ENCODE assay signal across 13 mouse cellular contexts in the genomic region with DNA sequence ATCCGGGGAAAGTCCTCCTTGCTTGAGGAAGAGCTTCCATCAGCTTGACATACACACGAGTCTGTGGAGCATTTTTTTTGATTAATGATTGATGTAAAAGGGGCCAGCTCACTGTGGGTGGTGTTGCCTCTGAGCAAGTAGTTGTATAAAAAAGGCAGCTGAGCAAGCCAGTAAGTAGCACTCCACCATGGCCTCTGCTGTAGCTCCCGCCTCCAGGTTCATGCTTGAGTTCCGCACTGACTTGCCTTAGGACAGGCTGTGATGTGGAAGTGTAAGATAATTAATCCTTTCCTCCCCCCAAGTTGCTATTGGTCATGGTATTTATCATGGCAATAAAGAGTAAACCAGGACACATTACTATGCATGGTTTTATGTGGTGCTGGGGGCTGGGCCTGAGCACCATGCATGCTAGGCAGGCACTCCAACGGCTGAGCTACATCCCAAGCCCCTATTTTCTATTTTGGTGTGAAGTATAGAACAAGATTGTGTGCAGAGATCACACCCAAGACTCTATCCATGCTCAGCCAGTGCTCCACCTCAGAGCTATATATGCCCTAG.
DNase-seq lines count a peak whose midpoint lies in the region; ATAC-seq lines count a peak whose summit lies in the region.
"Had no signal": no experiment of that assay in that cellular context is flagged by ENCODE, and none has a peak within 500 bp of the region (broad histone marks: within the 10 kb centered on the region; RNA-seq: fewer than 3 reads in every experiment).

No protein-coding gene starts in this region.

- H3K9me3 ChIP-seq in heart, embryonic 10.5 days: no peaks in the 10 kb centered on the region
- no peaks in the 10 kb centered on the region for H3K9me3 ChIP-seq in limb, embryonic 13.5 days
- H3K9me3 ChIP-seq in limb, embryonic 10.5 days (replicated peaks): no peaks in the 10 kb centered on the region
- H3K9me3 ChIP-seq in hindbrain, embryonic 16.5 days (ENCODE audit: control insufficient read depth, low read length): no peaks in the 10 kb centered on the region
- H3K9me3 ChIP-seq: lung, embryonic 15.5 days had no signal

- H3K36me3 ChIP-seq in heart, embryonic 10.5 days: no peaks in the 10 kb centered on the region
- H3K36me3 ChIP-seq in limb, embryonic 13.5 days: no peaks in the 10 kb centered on the region
- no peaks in the 10 kb centered on the region for H3K36me3 ChIP-seq in limb, embryonic 10.5 days
- H3K36me3 ChIP-seq in hindbrain, embryonic 16.5 days (ENCODE audit: control insufficient read depth, insufficient read depth, low read length): no peaks in the 10 kb centered on the region
- H3K36me3 ChIP-seq: lung, embryonic 15.5 days had no signal

- no peaks in the 10 kb centered on the region for H3K27me3 ChIP-seq in heart, embryonic 10.5 days (ENCODE audit: insufficient read depth, poor library complexity, severe bottlenecking)
- no peaks in the 10 kb centered on the region for H3K27me3 ChIP-seq in limb, embryonic 13.5 days
- H3K27me3 ChIP-seq in limb, embryonic 10.5 days (ENCODE audit: low read depth, poor library complexity, severe bottlenecking): no peaks in the 10 kb centered on the region
- H3K27me3 ChIP-seq in hindbrain, embryonic 16.5 days (replicated peaks; ENCODE audit: control insufficient read depth, insufficient read depth, low read length): no peaks in the 10 kb centered on the region
- H3K27me3 ChIP-seq: lung, embryonic 15.5 days had no signal

- no peak overlapping the region for H3K4me2 ChIP-seq in limb, embryonic 13.5 days (replicated peaks)
- H3K4me2 ChIP-seq in hindbrain, embryonic 16.5 days (ENCODE audit: low read length): no peak overlapping the region
- H3K4me2 ChIP-seq: lung, embryonic 15.5 days had no signal

- WGBS in heart, embryonic 10.5 days: 68% methylated on average over 5 of the region's 5 CpGs
- WGBS in limb, embryonic 13.5 days: 43% methylated on average over 5 of the region's 5 CpGs
- 59% methylated on average over 5 of the region's 5 CpGs for WGBS in limb, embryonic 10.5 days
- WGBS in hindbrain, embryonic 16.5 days: 48% methylated on average over 5 of the region's 5 CpGs

- ATAC-seq in limb, embryonic 13.5 days (ENCODE audit: low FRiP score, low read depth): 0 out of 2 replicates have a peak, but pooled peaks have one; percentile 21
- ATAC-seq in hindbrain, embryonic 16.5 days: peak; percentile 25; the same call in 1 of the 2 replicates
- ATAC-seq: midbrain, embryonic 16.5 days had no signal

- peaks cover 38% of the 10 kb centered on the region for H3K4me1 ChIP-seq in heart, embryonic 10.5 days
- peaks cover 36% of the 10 kb centered on the region for H3K4me1 ChIP-seq in limb, embryonic 13.5 days
- peaks cover 59% of the 10 kb centered on the region for H3K4me1 ChIP-seq in limb, embryonic 10.5 days
- peaks cover 8% of the 10 kb centered on the region for H3K4me1 ChIP-seq in hindbrain, embryonic 16.5 days (ENCODE audit: control insufficient read depth, insufficient read depth, low read depth, low read length)

- DNase-seq in heart, adult 11 months: peak; percentile 73
- no peak for DNase-seq in heart, embryonic 10.5 days (ENCODE audit: low spot score)
- no peak for DNase-seq in limb, embryonic 10.5 days (ENCODE audit: low spot score)
- DNase-seq in CD4-positive helper T cell, adult 2 months (ENCODE audit: low read depth, low spot score): peak; percentile 50
- no peak for DNase-seq in adrenal gland, postnatal 36 days
- no peak for DNase-seq in retina, postnatal 1 day
- DNase-seq: left cerebral cortex, postnatal 4 days; spleen, adult 18-20 months had no signal

- H3K27ac ChIP-seq in heart, embryonic 10.5 days: no peak overlapping the region
- H3K27ac ChIP-seq in limb, embryonic 13.5 days: no peak overlapping the region
- H3K27ac ChIP-seq in limb, embryonic 10.5 days: no peak overlapping the region
- H3K27ac ChIP-seq in hindbrain, embryonic 16.5 days (ENCODE audit: low read depth, low read length): no peak overlapping the region
- H3K27ac ChIP-seq: lung, embryonic 15.5 days; stomach, postnatal 0 days had no signal

- H3K9ac ChIP-seq in limb, embryonic 13.5 days: no peak overlapping the region
- no peak overlapping the region for H3K9ac ChIP-seq in hindbrain, embryonic 16.5 days (ENCODE audit: low read depth, low read length)
- H3K9ac ChIP-seq: lung, embryonic 15.5 days had no signal

- H3K4me3 ChIP-seq in heart, embryonic 10.5 days: no peak overlapping the region
- H3K4me3 ChIP-seq in limb, embryonic 13.5 days: no peak overlapping the region
- H3K4me3 ChIP-seq in limb, embryonic 10.5 days: no peak overlapping the region
- no peak overlapping the region for H3K4me3 ChIP-seq in hindbrain, embryonic 16.5 days (ENCODE audit: low read length)
- H3K4me3 ChIP-seq: lung, embryonic 15.5 days had no signal

Comparison
In these comparisons a context has a peak if more than half of its experiments do, and no peak if none do; other contexts are left out.
1. DNase-seq: peak in heart, adult 11 months (single experiment) and CD4-positive helper T cell, adult 2 months (single experiment); none in heart, embryonic 10.5 days (single experiment), limb, embryonic 10.5 days (single experiment), adrenal gland, postnatal 36 days (0 of 2) and retina, postnatal 1 day (single experiment).